Mouse (Mus musculus) intestine, postnatal 0 days (tissue): ENCODE measurements at regions not wholly inside any gene's neighbourhood (a gene's known extent, or its start where the extent isn't known, plus 50 kb on each side); places are given as distances from the start of the nearest gene placed in this dataset.

ENCODE experiments used
- ATAC-seq: fragments of 200-750 bp; cut with Nextera tagmentation; 2 replicates; pipeline ENCODE4 v1.8.0; 2017; ENCODE audit warnings: mild to moderate bottlenecking, moderate TSS enrichment, moderate library complexity
- H3K27ac ChIP-seq: fragments of 300-500 bp; sonication (generic); 2 replicates; pipeline ENCODE4 v1.5.1; 2014; ENCODE audit warnings: mild to moderate bottlenecking, low read depth, low read length, moderate library complexity
- H3K27me3 ChIP-seq: fragments of 300-500 bp; sonication (generic); replicated peaks from 2 replicates; pipeline ENCODE4 v1.6.1; 2014; ENCODE audit warnings: low read length, mixed read lengths; ENCODE audit not compliant: control insufficient read depth, insufficient read depth
- H3K36me3 ChIP-seq: fragments of 300-500 bp; sonication (generic); 2 replicates; pipeline ENCODE4 v1.6.1; 2014; ENCODE audit warnings: mild to moderate bottlenecking, moderate library complexity; ENCODE audit not compliant: control insufficient read depth, insufficient read depth
- H3K4me1 ChIP-seq: fragments of 300-500 bp; sonication (generic); replicated peaks from 2 replicates; pipeline ENCODE4 v1.6.1; 2014; ENCODE audit warnings: antibody characterized with exemption, low read length, mixed read lengths; ENCODE audit not compliant: control insufficient read depth, insufficient read depth
- H3K4me2 ChIP-seq: fragments of 300-500 bp; sonication (generic); replicated peaks from 2 replicates; pipeline ENCODE4 v1.6.1; 2014; ENCODE audit warnings: low read depth, mild to moderate bottlenecking, moderate library complexity
- H3K4me3 ChIP-seq: fragments of 300-500 bp; sonication (generic); 2 replicates; pipeline ENCODE4 v1.5.1; 2014; ENCODE audit warnings: low read depth, low read length
- H3K9ac ChIP-seq: fragments of 300-500 bp; sonication (generic); 2 replicates; pipeline ENCODE4 v1.6.1; 2014; ENCODE audit warnings: mild to moderate bottlenecking, low read depth, low read length
- H3K9me3 ChIP-seq: fragments of 300-500 bp; sonication (generic); 2 replicates; pipeline ENCODE4 v1.6.1; 2016; ENCODE audit warnings: mixed run types; ENCODE audit not compliant: control insufficient read depth
- CTCF ChIP-seq: sonication (generic); IDR thresholded peaks from 2 replicates; pipeline ENCODE4 v1.5.1; 2016; ENCODE audit warnings: low read depth, mild to moderate bottlenecking, control low read depth, antibody characterized with exemption, moderate library complexity
- WGBS: fragments of 180-500 bp; shearing (Covaris S2); extraction: QIAGEN DNeasy Blood & Tissue Kit; methylation state at CpG from one replicate; pipeline ENCODE4 v1.1.7; 2014; 5-methylcytosine and 5-hydroxymethylcytosine counted together

DNA sequence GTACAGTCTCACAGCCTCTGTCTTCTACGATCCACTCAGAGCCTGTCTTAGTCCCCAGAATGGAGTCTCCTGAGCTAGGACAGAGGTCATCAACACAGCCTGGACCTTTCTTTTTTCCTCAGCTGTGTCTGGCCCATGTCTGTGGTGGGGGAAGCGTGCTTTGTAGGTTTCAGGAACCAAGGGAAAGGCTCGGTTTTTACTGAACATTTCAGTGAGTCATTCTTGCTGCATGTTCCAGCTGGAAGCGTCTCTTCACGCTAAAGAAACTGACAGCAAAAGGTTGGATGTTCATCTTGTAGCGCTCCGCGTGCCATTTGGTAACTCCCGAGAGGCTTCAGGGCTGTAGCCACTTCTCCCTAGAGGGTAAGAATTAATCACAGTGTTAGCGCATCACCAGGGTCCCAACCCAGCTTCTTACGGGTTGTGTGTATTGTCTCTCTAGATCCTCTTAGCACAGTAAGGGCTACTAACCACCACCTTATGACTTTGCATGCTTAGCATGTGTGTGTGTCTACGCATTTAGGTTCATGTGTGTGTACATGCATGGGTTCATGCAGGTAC is 280.2 kb downstream of the Gm49356 start:
- Histone ChIP-seq H3K27me3 (no peaks in the 10 kb centered on the region), H3K4me3 (no peak overlapping the region), H3K4me2 (no peak overlapping the region), H3K9me3 (no peaks in the 10 kb centered on the region), H3K9ac (no peak overlapping the region), H3K4me1 (no peaks in the 10 kb centered on the region), H3K27ac (no peak overlapping the region), H3K36me3 (no peaks in the 10 kb centered on the region)
- ATAC-seq: no peak
- WGBS: 87% methylated on average over 12 of the region's 12 CpGs
- TF ChIP-seq CTCF: no peak

DNA sequence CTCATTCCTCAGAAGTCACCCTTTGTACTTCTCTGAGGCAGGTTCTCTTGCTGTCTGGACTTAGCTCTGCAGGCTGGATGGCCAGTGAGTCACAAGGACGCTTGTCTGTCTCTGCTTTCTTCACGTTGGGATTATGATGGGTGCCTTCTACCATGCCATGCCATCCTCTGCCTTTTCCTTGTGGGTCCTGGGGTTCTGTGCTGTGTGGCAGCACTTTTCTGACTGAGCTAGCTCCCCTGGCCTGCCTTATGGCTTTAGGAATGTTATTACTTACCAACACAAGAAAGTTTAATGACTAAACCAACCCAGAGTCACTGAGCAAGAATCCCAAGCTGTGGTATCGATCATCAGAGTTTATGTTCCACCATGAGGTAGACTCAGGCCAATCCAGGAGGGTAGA is 280.7 kb downstream of the Gm49356 start:
- ATAC-seq: no peak
- 79% methylated on average over 3 of the region's 3 CpGs for WGBS
- H3K9ac ChIP-seq: no peak overlapping the region

DNA sequence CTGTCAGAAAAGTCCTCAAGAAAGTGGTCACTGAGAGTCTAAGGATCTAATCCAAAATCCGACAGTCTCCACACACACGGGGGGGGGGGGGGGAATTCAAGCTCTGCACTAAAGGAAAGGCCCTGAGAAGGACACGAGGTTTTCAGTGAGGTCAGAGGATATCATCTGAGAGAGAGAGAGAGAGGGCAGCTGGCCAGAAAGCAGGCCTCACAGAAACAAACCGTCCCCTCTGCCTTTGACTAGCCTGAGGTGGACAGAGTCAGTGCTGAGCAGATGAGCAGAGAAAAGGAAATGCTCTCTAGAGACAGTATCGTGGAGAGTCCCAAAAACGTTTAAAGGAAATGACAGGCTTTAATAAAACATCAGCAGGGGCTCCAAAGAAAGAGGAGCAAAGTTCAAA is 282.0 kb downstream of the Gm49356 start:
- Histone ChIP-seq H3K27me3 (no peaks in the 10 kb centered on the region), H3K9me3 (no peaks in the 10 kb centered on the region), H3K4me1 (no peaks in the 10 kb centered on the region), H3K36me3 (no peaks in the 10 kb centered on the region), H3K27ac (no peak overlapping the region), H3K9ac (no peak overlapping the region), H3K4me3 (no peak overlapping the region), H3K4me2 (no peak overlapping the region)
- no peak for ATAC-seq
- TF ChIP-seq CTCF: no peak
- 31% methylated on average over 6 of the region's 6 CpGs for WGBS

More for the DNA sequence above, 280.7 kb downstream of the Gm49356 start:
- TF ChIP-seq CTCF: no peak
- H3K4me3 ChIP-seq: no peak overlapping the region
- H3K36me3 ChIP-seq: no peaks in the 10 kb centered on the region
- H3K4me2 ChIP-seq: no peak overlapping the region
- no peaks in the 10 kb centered on the region for H3K4me1 ChIP-seq
- H3K27me3 ChIP-seq: no peaks in the 10 kb centered on the region
- no peaks in the 10 kb centered on the region for H3K9me3 ChIP-seq
- no peak overlapping the region for H3K27ac ChIP-seq

DNA sequence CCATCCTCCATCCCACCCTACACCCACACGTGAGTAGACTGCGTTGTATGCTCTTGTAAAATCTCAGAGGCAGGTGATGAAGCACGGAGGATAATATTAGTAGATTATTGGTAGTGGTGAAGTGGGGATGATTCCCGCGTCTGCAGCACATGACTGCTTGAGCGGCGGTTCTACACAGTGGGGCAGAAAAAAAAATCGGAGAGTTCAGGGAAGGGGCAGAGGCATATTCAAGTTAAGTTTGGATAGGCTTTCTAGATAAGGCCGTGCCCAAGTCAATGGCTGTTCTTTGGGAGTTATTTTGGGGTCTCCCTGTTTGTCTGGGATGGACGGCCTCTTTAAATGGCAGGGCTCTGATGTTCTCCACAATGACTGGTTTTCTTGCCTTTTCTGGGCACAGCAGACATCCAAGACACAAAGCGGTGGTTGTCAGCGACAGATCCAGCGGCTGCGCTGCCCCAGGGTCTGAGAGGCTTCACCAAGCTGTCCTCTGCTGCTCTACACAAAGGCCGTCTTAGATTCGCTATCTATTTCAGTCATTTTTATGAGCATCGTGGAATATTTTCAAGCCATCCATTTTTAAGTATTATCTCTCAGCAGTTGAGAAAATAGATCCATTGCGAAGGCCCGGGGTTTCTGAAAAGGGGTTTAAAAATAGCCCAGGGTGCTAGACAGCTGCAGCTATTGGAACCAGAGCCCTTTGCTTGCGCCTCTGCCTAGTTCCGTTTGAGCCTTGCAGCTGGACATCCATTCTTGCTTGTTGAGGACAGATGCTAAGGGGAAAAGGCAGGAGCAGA is 284.6 kb downstream of the Gm49356 start:
- H3K4me3 ChIP-seq: no peak overlapping the region
- TF ChIP-seq CTCF: no peak
- H3K36me3 ChIP-seq: no peaks in the 10 kb centered on the region
- H3K27ac ChIP-seq: no peak overlapping the region
- H3K4me1 ChIP-seq: no peaks in the 10 kb centered on the region
- H3K9me3 ChIP-seq: no peaks in the 10 kb centered on the region
- no peak overlapping the region for H3K9ac ChIP-seq
- H3K27me3 ChIP-seq: no peaks in the 10 kb centered on the region
- 80% methylated on average over 21 of the region's 21 CpGs for WGBS
- no peak overlapping the region for H3K4me2 ChIP-seq
- ATAC-seq: no peak

DNA sequence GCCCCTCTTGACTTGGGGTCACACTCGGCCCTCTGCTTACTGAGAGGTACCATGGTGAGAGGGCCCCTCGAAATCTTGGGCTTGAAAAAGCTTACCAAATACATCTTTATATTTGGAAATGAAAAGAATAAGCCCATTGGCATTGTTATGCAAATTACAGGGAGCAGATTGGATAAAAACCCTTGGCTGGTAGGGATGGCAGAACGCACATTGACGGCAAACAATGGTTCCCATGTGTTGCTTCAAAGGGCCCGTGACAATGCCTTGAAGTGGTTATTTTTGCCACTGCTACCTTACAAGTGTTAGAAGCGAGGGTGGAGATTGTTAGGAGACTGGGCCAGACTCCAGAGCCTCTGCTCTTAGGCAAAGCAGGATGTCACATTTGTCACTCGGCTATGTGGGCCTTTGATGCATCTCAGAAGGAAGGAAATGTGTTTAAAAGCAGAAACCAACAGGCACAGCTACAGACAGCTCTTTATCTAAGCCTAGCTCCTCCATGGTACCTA is 285.2 kb downstream of the Gm49356 start:
- H3K4me2 ChIP-seq: no peak overlapping the region
- H3K4me3 ChIP-seq: no peak overlapping the region
- H3K4me1 ChIP-seq: no peaks in the 10 kb centered on the region
- WGBS: 59% methylated on average over 7 of the region's 7 CpGs
- no peak overlapping the region for H3K27ac ChIP-seq
- H3K9me3 ChIP-seq: no peaks in the 10 kb centered on the region
- H3K27me3 ChIP-seq: no peaks in the 10 kb centered on the region
- no peak overlapping the region for H3K9ac ChIP-seq
- ATAC-seq: no peak
- H3K36me3 ChIP-seq: no peaks in the 10 kb centered on the region
- no peak for TF ChIP-seq CTCF

DNA sequence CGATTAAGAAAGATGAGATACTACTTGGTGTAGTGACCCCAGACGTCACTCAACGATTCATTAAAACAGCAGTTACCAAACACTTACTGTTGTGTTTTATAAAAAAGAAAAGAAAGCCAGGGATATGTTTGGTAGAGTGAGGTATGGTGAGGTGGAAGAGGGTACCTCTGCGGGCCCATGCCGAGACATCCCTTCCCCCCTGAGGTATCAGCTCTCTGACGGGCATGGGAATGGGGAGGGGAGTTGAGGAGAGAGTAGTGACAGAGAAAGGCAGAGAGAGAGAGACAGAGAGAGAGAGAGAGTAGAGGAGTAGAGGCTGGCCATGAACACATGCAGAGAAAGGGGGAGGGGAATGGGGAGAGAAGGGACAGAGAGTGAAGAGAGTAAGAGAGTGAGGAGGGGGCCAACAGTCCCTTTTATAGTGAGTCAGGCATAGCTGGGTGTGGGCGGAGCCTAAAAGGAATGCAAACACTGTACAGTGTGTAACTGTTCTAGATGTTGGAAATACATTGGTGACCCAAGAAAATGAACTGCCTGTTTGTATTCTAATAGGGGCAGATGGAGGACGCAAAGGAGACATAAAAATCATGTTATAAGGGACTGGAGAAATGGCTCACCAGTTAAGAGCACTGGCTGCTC is 285.9 kb downstream of the Gm49356 start:
- no peaks in the 10 kb centered on the region for H3K4me1 ChIP-seq
- no peak for ATAC-seq
- H3K4me2 ChIP-seq: no peak overlapping the region
- no peak overlapping the region for H3K27ac ChIP-seq
- H3K9me3 ChIP-seq: no peaks in the 10 kb centered on the region
- TF ChIP-seq CTCF: no peak
- no peaks in the 10 kb centered on the region for H3K27me3 ChIP-seq
- WGBS: 61% methylated on average over 8 of the region's 8 CpGs
- H3K36me3 ChIP-seq: no peaks in the 10 kb centered on the region
- no peak overlapping the region for H3K4me3 ChIP-seq
- H3K9ac ChIP-seq: no peak overlapping the region
